Mouse (Mus musculus): ENCODE measurements around the gene Gm10974. TPM values are rescaled to one million over a fixed set of nuclear protein-coding genes. Genes with fewer than 3 reads are reported as not detected.
A peak's percentile ranks its signal among the peaks of the same experiment; 100 is the strongest.

Gm10974 gene
- total and polyA plus RNA-seq, 3 experiments = not detected

DNA sequence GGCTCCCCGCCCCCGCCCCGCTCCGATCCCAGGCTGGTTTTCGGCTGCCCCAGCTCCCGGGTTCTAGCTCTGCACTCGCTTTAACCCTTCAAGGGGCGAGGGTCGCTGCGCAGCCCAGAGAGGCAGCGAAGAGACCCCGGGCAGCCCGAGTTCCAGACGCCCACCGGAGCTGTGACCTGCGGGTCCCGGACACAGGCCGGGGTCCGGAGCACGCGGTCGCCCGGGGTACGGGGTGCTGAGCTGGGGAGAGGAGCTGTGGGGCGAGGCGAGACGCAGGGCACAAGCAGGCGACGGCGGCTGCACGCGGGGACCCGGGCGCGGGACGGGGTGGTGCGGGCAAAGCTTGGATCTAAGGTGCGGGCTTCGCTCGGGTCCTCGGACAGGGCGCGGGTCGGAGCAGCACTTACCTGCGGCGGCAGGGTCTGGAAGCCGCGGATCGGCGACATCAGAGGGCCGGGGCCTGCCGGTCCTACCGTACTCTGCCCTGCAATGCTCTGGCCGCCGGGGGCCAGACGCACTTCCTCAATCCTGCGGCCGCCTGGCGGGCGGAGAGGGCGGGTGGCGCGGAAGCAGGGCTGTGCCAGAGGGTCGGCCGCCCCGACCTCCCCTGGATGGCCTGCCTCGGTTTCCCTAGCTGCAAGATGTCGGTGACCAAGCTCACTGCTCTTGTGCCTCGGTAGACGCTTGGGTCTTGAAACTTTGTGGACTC, 22.3 kb downstream of the Gm10974 start, which contains the start of gene Lrrk1:
TSS of gene Lrrk1 (minus strand) at position 538 of the 709 bp plus-strand sequence.
- no peak for DNase-seq (ENCODE audit: low spot score)

DNA sequence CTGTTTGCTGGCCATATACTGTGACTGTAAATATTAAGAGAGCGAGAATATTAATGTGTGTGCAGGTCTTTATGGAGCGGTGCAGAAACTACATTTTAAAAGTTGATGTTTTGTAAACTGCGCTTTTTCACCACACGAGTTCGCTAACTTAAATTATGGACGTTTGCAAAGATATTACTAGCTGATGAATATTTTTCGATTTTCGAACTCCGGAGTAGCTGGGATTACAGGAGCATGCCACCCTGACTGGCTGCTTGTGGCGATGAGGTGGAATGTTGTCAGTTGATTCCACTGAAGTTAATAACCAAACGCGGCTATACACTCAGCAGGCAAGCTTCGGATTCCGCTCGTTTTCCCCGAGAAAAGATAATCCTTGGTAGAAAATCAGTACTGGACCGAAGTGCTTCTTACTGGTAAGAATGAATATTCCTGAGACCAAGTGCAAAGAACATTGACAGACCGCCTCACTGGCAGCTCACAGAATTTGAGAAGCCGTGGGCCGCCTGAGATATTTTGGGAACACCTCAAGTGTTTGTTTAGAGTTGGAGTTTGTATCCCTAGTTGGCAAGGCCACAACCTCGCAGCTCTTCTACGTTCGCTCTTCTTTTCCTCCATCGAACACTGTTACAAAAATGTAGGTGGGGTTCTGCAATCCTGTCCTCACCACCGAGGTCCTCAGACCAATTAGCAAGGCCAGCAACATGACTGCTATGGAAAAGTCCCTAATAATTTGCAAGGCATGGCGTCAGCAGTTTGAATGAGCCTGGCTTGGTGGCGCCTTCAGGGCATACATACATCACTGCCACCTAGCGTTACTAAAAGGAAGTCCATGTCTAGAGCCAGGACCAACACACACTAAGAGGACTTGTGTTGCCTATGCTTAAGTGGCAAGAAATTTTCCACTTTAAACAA, 23.2 kb downstream of the Gm10974 start:
- Histone ChIP-seq H3K4me3 (ENCODE audit: low read depth, low read length) (no peak overlapping the region), H3K27me3 (ENCODE audit: insufficient read depth, low read length) (no peaks in the 10 kb centered on the region), H3K4me1 (ENCODE audit: insufficient read depth, low read depth, low read length) (no peaks in the 10 kb centered on the region), H3K9me3 (replicated peaks) (0 out of 2 replicates have a peak, but pooled peaks cover 3% of the 10 kb centered on the region), H3K36me3 (replicated peaks) (no peaks in the 10 kb centered on the region)
- no peak for TF ChIP-seq GATA1 (IDR thresholded peaks at IDR 0.05; ENCODE audit: borderline replicate concordance, low read length)
- TF ChIP-seq GATA2 (IDR thresholded peaks at IDR 0.05; ENCODE audit: borderline replicate concordance, low read depth, low read length) = no peak
- peak; percentile 21; the same call in 1 of the 2 replicates for TF ChIP-seq CTCF (IDR thresholded peaks at IDR 0.05; ENCODE audit: low read depth, low read length)
- TF ChIP-seq TAL1 (conservative IDR thresholded peaks at IDR 0.05; ENCODE audit: low read depth, low read length) = no peak
- TF ChIP-seq POLR2AphosphoS5 (IDR thresholded peaks at IDR 0.05; ENCODE audit: insufficient replicate concordance, low read depth, low read length) = no peak
- ATAC-seq (ENCODE audit: extremely low read depth, insufficient number of reproducible peaks, low FRiP score, poor library complexity, severe bottlenecking) (no peak; the same call in 1 of the 2 replicates), DNase-seq (ENCODE audit: low spot score) (peak; percentile 40)

More for the DNA sequence above, 22.3 kb downstream of the Gm10974 start, which contains the start of gene Lrrk1:
- Histone ChIP-seq H3K27me3 (ENCODE audit: insufficient read depth, low read length) (no peaks in the 10 kb centered on the region), H3K4me3 (ENCODE audit: low read depth, low read length) (no peak within 1 kb of the TSS), H3K4me1 (ENCODE audit: insufficient read depth, low read depth, low read length) (no peaks in the 10 kb centered on the region), H3K36me3 (replicated peaks) (no peaks in the 10 kb centered on the region), H3K9me3 (replicated peaks) (0 out of 2 replicates have a peak, but pooled peaks cover 3% of the 10 kb centered on the region)
- ATAC-seq (ENCODE audit: extremely low read depth, insufficient number of reproducible peaks, low FRiP score, poor library complexity, severe bottlenecking) = no peak
- TF ChIP-seq GATA1 (IDR thresholded peaks at IDR 0.05; ENCODE audit: borderline replicate concordance, low read length) = no peak
- no peak for TF ChIP-seq POLR2AphosphoS5 (IDR thresholded peaks at IDR 0.05; ENCODE audit: insufficient replicate concordance, low read depth, low read length)
- no peak for TF ChIP-seq TAL1 (conservative IDR thresholded peaks at IDR 0.05; ENCODE audit: low read depth, low read length)
- no peak for TF ChIP-seq CTCF (IDR thresholded peaks at IDR 0.05; ENCODE audit: low read depth, low read length)
- no peak for TF ChIP-seq GATA2 (IDR thresholded peaks at IDR 0.05; ENCODE audit: borderline replicate concordance, low read depth, low read length)

DNA sequence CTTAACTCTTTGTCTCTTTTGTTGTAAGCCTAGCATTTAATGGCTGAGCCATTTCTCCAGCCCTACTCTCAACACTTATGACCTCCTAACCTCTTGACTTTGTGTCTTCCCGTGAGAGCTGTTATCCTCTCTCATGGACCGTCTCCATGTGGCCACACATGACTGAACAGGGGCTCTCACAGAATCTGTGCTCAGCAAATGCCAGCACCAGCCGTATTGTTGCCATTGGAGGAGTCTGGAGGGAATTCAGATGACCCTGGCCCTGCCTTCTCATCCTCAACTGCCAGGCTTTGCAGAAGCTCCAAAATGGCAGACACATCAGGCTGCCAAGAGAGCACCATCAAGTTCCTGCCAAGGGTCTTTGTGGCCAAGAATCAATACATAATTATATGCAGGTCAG, 31.6 kb downstream of the Gm10974 start:
- TF ChIP-seq GATA2 (IDR thresholded peaks at IDR 0.05; ENCODE audit: borderline replicate concordance, low read depth, low read length) (no peak), POLR2AphosphoS5 (IDR thresholded peaks at IDR 0.05; ENCODE audit: insufficient replicate concordance, low read depth, low read length) (no peak), TAL1 (conservative IDR thresholded peaks at IDR 0.05; ENCODE audit: low read depth, low read length) (no peak), GATA1 (IDR thresholded peaks at IDR 0.05; ENCODE audit: borderline replicate concordance, low read length) (no peak), CTCF (IDR thresholded peaks at IDR 0.05; ENCODE audit: low read depth, low read length) (no peak)
- DNase-seq (ENCODE audit: low spot score) = no peak
- Histone ChIP-seq H3K9me3 (replicated peaks) (no peaks in the 10 kb centered on the region), H3K4me3 (ENCODE audit: low read depth, low read length) (no peak overlapping the region), H3K27me3 (ENCODE audit: insufficient read depth, low read length) (no peaks in the 10 kb centered on the region), H3K4me1 (ENCODE audit: insufficient read depth, low read depth, low read length) (no peaks in the 10 kb centered on the region), H3K36me3 (replicated peaks) (no peaks in the 10 kb centered on the region)
- ATAC-seq (ENCODE audit: extremely low read depth, insufficient number of reproducible peaks, low FRiP score, poor library complexity, severe bottlenecking) = no peak

DNA sequence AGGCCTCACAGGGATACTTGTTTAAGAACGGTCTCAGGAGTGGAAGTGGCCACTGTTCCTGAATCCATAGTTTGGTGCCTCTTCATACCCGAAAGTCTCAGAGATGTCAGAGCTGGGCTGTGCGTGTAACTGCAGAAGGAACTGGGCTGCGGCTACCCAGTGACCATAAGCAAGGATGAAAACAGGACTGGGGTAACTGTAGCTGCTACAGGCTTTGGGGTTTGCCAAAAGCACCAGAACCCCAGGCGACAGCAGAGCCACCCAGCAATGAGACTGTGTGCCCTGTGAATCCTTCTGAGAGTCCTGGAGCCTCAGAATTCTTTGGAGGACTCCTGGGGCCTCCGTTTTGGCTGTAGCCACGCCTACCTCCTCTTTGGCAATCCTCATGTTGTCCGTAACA, 35.9 kb downstream of the Gm10974 start:
- H3K4me3 ChIP-seq (ENCODE audit: low read depth, low read length) = no peak overlapping the region
- no peaks in the 10 kb centered on the region for H3K9me3 ChIP-seq (replicated peaks)
- no peaks in the 10 kb centered on the region for H3K4me1 ChIP-seq (ENCODE audit: insufficient read depth, low read depth, low read length)
- TF ChIP-seq POLR2AphosphoS5 (IDR thresholded peaks at IDR 0.05; ENCODE audit: insufficient replicate concordance, low read depth, low read length) (no peak), CTCF (IDR thresholded peaks at IDR 0.05; ENCODE audit: low read depth, low read length) (no peak), GATA2 (IDR thresholded peaks at IDR 0.05; ENCODE audit: borderline replicate concordance, low read depth, low read length) (no peak), GATA1 (IDR thresholded peaks at IDR 0.05; ENCODE audit: borderline replicate concordance, low read length) (no peak), TAL1 (conservative IDR thresholded peaks at IDR 0.05; ENCODE audit: low read depth, low read length) (no peak)
- H3K36me3 ChIP-seq (replicated peaks) = no peaks in the 10 kb centered on the region
- no peaks in the 10 kb centered on the region for H3K27me3 ChIP-seq (ENCODE audit: insufficient read depth, low read length)
- no peak for DNase-seq (ENCODE audit: low spot score)
- no peak for ATAC-seq (ENCODE audit: extremely low read depth, insufficient number of reproducible peaks, low FRiP score, poor library complexity, severe bottlenecking)

DNA sequence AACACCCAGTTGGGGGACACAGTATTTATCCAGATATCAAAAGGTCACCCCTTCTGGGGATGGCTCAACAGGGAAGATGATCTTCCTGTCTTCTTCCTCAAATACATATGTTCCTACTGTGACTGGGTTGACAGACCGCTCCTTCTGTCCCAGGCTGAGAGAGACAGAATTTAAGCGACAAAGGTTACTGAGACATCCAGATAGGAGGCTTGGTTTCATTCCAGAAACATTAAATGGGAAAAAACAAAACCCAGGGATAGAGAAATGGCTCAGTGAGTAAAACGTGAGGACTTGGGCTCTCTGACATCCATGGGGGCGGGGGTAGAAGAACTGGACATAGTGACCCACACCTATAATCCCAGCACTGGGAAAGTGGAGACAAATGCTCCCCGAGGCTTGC, 37.2 kb downstream of the Gm10974 start:
- Histone ChIP-seq H3K36me3 (replicated peaks) (no peaks in the 10 kb centered on the region), H3K4me1 (ENCODE audit: insufficient read depth, low read depth, low read length) (no peaks in the 10 kb centered on the region), H3K9me3 (replicated peaks) (no peaks in the 10 kb centered on the region), H3K4me3 (ENCODE audit: low read depth, low read length) (no peak overlapping the region), H3K27me3 (ENCODE audit: insufficient read depth, low read length) (no peaks in the 10 kb centered on the region)
- ATAC-seq (ENCODE audit: extremely low read depth, insufficient number of reproducible peaks, low FRiP score, poor library complexity, severe bottlenecking) = no peak
- TF ChIP-seq POLR2AphosphoS5 (IDR thresholded peaks at IDR 0.05; ENCODE audit: insufficient replicate concordance, low read depth, low read length) (no peak), CTCF (IDR thresholded peaks at IDR 0.05; ENCODE audit: low read depth, low read length) (no peak), GATA2 (IDR thresholded peaks at IDR 0.05; ENCODE audit: borderline replicate concordance, low read depth, low read length) (no peak), GATA1 (IDR thresholded peaks at IDR 0.05; ENCODE audit: borderline replicate concordance, low read length) (no peak), TAL1 (conservative IDR thresholded peaks at IDR 0.05; ENCODE audit: low read depth, low read length) (no peak)
- no peak for DNase-seq (ENCODE audit: low spot score)

DNA sequence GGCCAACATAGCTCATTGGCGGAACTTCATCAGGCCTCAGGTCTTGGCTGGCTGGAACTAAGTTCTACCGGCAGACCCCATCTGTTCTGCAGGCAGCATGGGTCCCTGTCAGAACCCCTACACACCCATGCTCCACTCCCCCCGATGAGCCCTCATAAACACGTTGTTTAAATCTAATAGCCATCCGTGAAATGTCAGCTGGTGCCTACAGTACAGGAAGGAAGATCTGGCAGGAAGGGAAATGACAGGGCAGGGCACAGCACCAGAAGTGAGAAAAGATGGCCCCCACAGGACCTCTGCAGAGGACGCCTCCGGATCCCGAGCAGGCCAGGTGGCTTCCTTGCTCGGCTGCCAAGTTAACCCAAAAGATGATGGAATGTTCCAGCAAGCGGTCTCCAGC, 38.4 kb downstream of the Gm10974 start:
- ATAC-seq (ENCODE audit: extremely low read depth, insufficient number of reproducible peaks, low FRiP score, poor library complexity, severe bottlenecking) = no peak
- H3K4me3 ChIP-seq (ENCODE audit: low read depth, low read length) = no peak overlapping the region
- no peak for DNase-seq (ENCODE audit: low spot score)
- no peak for TF ChIP-seq GATA1 (IDR thresholded peaks at IDR 0.05; ENCODE audit: borderline replicate concordance, low read length)
- no peak for TF ChIP-seq TAL1 (conservative IDR thresholded peaks at IDR 0.05; ENCODE audit: low read depth, low read length)
- TF ChIP-seq CTCF (IDR thresholded peaks at IDR 0.05; ENCODE audit: low read depth, low read length) = no peak
- no peak for TF ChIP-seq GATA2 (IDR thresholded peaks at IDR 0.05; ENCODE audit: borderline replicate concordance, low read depth, low read length)
- no peak for TF ChIP-seq POLR2AphosphoS5 (IDR thresholded peaks at IDR 0.05; ENCODE audit: insufficient replicate concordance, low read depth, low read length)
- no peaks in the 10 kb centered on the region for H3K4me1 ChIP-seq (ENCODE audit: insufficient read depth, low read depth, low read length)
- H3K36me3 ChIP-seq (replicated peaks) = no peaks in the 10 kb centered on the region
- H3K9me3 ChIP-seq (replicated peaks) = no peaks in the 10 kb centered on the region
- H3K27me3 ChIP-seq (ENCODE audit: insufficient read depth, low read length) = no peaks in the 10 kb centered on the region

Measured in G1E (cell line).